Mouse (Mus musculus) retina, adult 2 months (tissue): ENCODE results near the gene Fut1.
"Not testable (repeated sequence)": the region's sequence is repeated elsewhere in the genome, so short reads cannot be mapped to it uniquely, and the experiment has no call there.

Experiments used
- DNase-seq: peaks from one replicate; pipeline ENCODE4 v3.0.0-alpha.2; 2012; ENCODE audit warnings: low read depth, low spot score

The Fut1 gene

DNA sequence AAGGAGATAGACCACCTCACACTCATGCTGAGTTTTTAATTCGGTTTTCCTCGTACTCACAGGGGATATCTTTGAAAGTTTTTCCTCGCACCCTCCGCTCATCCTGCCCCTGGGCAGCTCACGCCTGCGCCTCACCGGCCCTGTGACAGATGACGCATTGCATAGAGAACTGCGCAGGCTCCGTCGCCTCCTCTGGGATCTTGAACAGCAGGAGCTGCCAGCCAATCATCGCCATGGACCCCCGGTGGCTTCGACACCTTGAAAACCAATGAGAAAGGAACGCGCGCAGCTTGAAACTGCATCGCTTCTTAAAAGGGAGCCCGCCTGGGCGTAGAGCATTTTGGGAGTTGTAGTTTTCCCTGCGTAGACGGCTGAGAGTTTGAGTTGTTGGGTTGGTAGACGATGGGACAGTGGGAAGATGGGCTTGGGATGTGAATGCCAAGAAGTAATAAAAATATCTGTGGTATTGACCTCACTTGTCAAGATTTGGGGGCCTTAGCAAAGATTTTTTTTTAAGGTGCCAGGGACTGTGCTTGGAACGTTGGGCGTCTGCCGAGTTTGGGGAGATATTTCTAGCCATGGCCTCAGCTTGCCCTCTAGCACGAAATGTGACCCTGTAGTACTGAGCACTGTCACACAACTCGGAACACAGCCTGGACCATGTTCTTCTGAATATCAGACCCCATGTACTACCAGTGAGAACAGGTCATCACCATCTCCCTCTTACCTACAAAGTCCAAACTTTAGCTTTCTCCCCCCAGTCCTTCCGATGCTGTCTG is 21.7 kb downstream of the Fut1 start:
- peak; percentile 93 for DNase-seq

DNA sequence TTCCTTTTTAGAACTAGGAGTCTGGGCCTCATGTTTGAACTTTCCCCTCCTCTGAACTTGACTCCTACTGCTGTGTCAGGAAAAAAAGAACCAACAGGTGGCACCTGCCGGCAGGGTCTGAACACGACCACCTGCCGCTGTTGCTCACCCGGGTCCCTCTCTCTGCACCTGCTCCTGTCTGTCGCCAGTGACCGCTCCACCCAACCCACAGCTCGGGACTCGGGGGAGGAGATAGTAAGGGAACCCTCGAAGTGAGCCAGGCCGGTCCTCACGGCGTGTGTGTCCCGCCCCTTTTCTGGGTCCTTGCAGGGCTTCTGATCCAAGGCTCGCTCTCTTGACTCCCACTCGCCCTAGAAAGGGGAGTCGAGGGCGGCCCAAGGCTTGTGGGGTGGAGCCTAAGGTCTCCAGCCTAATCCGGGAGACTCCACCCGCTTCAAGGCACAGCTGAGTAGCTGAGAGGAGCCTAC is 22.5 kb downstream of the Fut1 start, which contains the start of gene Mamstr:
Gene Mamstr (plus strand): TSS at position 417 of the 467 bp plus-strand sequence.
- no peak for DNase-seq

- DNase-seq: no peak
Observed at GRCm38 (mm10) chr7:45640191-45640957, 23.3 kb downstream of the Fut1 start.

DNA sequence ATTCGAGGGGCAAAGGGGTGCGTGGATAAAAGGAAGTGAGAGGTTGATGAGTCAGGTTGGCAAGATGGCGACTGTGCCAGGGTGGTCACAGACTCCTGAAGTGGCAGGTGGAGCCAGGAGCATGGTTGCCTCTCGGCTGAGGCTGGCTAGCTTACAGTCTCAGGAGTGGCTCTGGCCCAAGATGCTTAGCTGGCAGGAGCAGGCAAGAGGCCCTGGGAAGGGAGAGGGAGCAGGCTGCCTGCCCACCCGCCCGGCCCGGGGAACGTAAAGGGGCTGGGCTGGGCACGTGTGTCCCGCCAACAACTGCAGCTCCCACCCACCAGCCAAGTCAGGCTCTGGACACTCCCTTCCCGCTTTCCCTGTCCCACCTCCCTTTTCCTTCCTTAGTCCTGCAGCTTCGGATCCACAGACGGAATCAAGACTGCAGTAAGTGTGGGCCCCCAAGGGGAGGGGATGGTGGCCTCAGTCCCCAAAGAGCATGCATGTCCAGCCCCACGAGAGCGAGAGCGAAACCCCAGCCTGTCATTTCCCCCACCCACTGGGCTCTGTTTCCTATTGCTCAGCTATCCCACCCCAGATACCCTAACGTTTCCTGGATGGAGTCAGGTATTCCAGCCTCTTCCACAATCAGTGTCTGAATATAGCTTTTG is 24.4 kb downstream of the Fut1 start:
- no peak for DNase-seq

DNA sequence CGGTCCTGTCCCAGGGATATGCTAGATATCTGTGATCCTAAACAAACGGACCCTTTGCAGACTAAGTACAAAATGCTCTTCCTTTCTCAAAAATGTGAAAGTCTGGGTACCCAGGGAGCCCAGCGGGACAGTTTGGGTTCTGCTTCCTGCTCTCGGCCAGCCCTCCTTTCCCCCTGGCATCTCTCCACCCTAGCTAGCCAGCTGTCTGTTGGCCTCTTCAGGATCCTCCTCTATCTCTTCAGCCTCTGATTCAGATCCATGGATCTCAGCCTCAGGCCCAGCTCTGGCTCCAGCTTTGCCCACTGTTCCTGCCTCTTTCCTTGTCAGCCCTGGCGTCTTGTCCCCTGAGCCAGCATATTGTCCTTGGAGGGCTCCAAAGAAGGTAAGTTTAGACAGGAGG is 25.0 kb downstream of the Fut1 start:
- no peak for DNase-seq

- DNase-seq: no peak
Observed at GRCm38 (mm10) chr7:45642503-45643255, 25.6 kb downstream of the Fut1 start.

DNA sequence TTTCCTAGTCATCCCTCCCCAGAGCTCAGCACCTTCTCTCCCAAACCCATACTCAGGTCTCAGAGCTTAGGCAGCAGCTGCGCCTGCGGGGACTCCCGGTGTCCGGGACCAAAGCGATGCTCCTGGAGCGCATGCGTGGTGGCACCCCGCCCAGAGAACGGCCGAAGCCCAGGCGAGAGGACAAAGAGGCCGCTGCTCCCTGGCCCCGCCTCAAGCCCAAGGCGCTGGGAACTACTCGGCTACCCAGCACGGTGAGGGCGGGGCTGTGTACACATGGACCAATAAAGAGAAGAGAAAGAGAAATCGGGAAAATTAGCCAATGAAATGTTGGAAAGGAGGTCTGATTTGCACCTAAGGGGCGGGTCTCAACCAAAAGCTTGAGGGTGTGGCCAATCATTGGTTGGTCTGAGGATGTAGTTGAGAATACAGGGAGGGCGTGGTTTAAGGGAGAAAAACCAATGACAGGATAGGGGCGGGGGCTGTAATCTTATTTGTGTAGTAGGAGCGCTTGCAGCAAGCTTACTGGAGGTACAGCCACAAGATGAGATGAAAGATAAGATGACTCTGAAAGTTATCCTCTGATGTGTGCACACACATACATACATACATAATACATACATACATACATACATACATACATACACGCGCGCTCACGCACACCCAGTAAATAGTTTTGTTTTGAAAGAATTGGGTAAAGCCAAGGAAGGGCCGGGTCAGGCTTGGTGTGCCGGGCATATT is 26.5 kb downstream of the Fut1 start:
- peak; percentile 78 for DNase-seq

DNA sequence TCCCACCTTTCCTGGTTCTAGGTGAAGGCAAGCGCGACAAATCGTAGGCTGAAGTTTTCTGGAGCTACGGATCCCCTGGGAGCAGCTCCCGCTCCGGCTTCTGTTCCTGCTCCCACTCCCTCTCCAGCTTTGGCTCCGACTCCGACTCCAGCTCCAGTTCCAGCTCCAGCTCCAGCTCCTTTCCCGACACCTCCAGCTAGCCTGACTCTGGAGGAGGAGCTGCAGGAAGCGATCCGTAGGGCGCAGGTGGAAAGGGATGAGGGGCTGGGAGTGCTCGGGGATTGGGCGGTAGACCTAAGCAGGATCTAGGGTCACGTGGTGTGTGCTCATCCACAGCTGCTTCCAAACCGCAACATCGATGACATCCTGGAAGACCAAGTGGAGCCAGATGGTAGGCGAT is 27.1 kb downstream of the Fut1 start:
- DNase-seq: peak; percentile 56

GRCm38 (mm10) chr7:45644872-45645590 is 27.9 kb downstream of the Fut1 start:
- no peak for DNase-seq

GRCm38 (mm10) chr7:45645591-45645971 is 28.5 kb downstream of the Fut1 start:
- DNase-seq: no peak

DNA sequence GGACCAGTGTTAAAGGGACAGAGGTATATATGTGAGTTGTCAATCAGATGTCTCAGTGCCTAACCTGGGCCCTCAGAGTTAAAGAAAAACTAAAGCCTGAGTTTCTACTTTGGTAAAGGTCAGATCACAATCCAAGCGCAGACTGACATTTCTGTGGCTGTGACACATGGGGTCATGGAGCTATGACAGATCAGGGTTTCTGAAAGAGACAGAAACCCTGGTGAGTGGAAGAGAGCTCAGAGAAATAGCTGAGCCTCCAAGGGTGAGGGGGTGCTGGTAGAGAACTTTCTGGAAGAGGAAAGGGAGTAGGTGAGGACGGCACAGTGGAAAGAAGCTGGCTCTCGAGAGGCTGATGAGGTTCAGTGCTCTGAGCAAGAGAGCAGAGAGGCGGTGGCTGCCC is 29.6 kb downstream of the Fut1 start:
- DNase-seq: no peak

DNA sequence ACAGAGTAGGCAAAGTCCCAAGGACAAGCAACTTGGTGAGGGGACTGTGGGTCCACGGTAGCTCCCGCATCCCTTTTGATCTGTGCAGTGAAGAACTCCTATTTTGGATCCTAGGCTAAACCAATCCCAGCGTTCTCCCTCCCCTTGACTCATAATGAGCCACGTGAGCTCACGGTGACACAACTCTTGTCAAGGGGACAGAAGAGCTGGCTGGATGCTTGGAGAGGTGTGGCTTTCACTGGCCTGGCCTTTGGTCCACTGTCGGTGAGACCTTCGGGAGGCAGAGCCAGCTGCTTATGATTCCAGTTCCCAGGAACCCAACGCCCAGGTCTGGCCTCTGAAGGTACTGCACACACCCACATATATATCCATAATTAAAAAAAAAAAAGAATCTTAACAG is 32.3 kb downstream of the Fut1 start:
- DNase-seq: no peak

- DNase-seq: not testable (repeated sequence)
Observed at GRCm38 (mm10) chr7:45650484-45650883, 33.4 kb downstream of the Fut1 start.

GRCm38 (mm10) chr7:45654424-45655047 is 37.4 kb downstream of the Fut1 start:
- no peak for DNase-seq

DNA sequence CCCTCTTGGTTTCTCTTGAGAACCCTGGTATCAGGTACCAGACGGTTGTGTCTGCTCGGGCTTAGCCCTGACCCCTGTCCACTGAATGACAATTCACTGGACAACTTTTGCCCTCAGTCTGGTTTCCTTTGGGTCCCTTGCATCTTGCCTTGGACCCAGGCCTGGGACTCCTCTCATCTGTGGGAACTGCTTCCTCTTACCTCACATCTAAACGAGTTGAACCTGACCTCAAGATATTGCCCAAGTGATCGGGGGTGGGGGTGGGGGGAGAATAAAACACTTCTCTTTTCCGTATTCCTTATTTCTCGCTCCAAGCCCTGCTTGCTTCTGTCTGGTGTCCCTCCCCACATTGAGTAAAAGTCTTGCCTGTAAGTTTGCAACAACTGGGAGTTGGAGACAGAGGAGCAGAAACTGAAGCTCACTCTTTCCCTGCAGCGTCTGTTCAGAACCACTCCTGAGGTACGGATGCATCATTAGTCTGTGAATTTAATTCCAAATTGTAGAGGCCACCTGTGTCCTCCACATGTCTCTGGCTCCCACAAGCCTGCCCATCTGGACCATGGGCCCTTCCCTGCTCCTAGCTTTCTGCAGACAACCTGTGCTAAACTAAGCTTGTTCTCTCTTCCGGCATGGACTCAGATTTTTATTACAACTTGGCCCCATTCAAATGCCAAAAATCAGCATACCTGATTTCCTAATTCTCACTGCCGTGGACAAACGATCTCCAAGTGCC is 43.8 kb downstream of the Fut1 start:
- DNase-seq: no peak

DNA sequence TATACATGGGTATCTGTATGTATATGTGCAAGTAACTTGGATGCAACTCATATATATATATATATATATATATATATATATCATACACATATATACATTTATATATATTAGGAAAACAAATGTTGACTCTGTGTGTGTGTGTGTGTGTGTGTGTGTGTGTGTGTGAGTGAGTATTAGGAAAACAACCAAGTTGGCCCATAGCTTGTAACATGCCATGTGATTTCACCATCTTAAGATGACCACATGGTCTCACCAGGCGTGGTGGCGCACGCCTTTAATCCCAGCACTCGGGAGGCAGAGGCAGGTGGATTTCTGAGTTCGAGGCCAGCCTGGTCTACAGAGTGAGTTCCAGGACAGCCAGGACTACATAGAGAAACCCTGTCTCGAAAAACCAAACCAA is 44.6 kb downstream of the Fut1 start:
- not testable (repeated sequence) for DNase-seq

GRCm38 (mm10) chr7:45665303-45666138 is 48.4 kb downstream of the Fut1 start:
- DNase-seq: no peak

DNA sequence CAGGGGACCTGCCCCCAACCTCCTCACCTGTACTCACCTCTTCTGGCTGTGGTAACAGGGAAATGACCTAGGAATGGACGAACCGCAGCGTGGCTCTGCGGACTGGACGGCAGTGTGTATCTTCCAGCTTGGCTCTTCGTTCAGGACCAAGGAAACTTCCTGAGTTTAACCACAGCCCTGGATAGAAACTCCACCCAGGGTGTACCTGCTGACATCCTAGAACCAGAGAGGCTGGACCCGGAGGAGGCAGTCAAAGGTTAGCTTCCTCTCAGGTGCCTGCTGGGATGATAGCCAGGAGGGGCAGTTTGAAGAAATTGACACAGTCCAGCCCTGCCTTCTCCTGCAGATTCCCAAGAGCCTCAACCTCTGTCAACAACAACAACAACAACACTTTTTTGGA is 49.1 kb downstream of the Fut1 start, which contains the start of gene Fut2:
Gene Fut2 (minus strand): TSS at position 234 of the 400 bp plus-strand sequence.
- DNase-seq: no peak
